Mouse (Mus musculus) midbrain, embryonic 10.5 days (tissue): ENCODE data around the gene Tmem125. TPM values are rescaled to one million over a fixed set of nuclear protein-coding genes. Genes with fewer than 3 reads are reported as not detected.
"Not testable (repeated sequence)": the region's sequence is repeated elsewhere in the genome, so short reads cannot be mapped to it uniquely, and the experiment has no call there.

Experiments used
- DNase-seq: peaks from one replicate; pipeline ENCODE4 v3.0.0-alpha.2; 2017; ENCODE audit warnings: low spot score
- H3K27ac ChIP-seq: fragments of 300-500 bp; sonication (generic); replicated peaks from 2 replicates; pipeline ENCODE4 v1.5.1; 2016; ENCODE audit warnings: mild to moderate bottlenecking
- H3K27me3 ChIP-seq: fragments of 300-500 bp; sonication (generic); 2 replicates; pipeline ENCODE4 v1.6.1; 2016; ENCODE audit warnings: low read depth, mild to moderate bottlenecking; ENCODE audit not compliant: poor library complexity, severe bottlenecking
- H3K36me3 ChIP-seq: fragments of 300-500 bp; sonication (generic); 2 replicates; pipeline ENCODE4 v1.6.1; 2016; ENCODE audit warnings: mild to moderate bottlenecking, moderate library complexity
- H3K4me1 ChIP-seq: fragments of 300-500 bp; sonication (generic); 2 replicates; pipeline ENCODE4 v1.6.1; 2016
- H3K4me3 ChIP-seq: fragments of 300-500 bp; sonication (generic); 2 replicates; pipeline ENCODE4 v1.5.1; 2016; ENCODE audit warnings: mild to moderate bottlenecking, moderate library complexity
- H3K9me3 ChIP-seq: fragments of 300-500 bp; sonication (generic); replicated peaks from 2 replicates; pipeline ENCODE4 v1.6.1; 2016; ENCODE audit warnings: mild to moderate bottlenecking
- WGBS: fragments of 180-500 bp; shearing (Covaris S2); methylation state at CpG from one replicate; pipeline ENCODE4 v1.1.7; 2016; 5-methylcytosine and 5-hydroxymethylcytosine counted together
- polyA plus RNA-seq: library from polyadenylated mRNA; unstranded; fragments of >200 nt; fragmentation: Nextera tagmentation; extraction: Ambion mirVana; gene quantifications from 2 replicates; pipeline ENCODE4 v1.2.1, GENCODE M21; 2016

The Tmem125 gene
- polyA plus RNA-seq, 1 experiment from 2014 or later: 0.28 TPM

DNA sequence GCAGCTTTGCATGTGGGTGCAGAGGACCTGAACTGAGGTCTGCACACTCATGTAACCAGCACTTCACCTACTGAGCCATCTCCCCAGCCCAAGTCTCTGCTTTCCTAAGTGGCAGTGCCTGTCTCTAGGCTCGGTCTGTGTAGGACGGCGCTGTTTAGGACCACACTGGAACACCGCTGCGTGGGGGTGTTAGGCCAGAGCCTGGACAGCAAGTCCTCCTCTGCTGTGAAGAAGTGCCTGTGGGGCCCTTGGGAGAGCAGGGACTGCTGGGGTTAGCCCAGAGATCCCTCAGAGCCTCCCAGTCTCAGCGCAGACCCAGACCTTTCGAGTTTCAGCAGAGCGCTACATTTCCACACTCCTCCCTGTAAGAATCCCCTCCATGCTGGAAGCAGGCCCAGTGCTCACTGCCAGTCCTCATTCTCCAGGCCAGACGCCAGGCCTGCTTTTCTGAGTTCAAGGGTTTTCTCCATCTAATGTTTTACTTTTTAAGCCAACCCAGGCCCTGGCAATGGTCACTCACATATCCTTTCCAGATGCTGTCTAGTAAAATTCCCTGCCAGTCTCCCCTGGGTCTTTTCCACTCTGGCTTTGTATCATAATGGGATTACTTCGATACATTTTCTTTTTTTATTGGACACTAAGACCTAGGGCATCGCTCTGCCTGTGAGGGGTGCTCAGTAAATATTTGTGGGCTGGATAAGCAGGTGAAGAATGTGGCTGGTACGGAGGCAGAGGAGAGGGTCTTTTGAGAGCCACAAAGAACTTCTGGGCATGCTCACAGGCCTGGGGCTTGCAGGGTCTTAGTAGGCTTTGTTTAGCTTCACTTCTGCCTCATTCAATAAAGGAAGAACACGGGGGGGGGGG lies 20.4 kb upstream of the Tmem125 start:
- no peak overlapping the region; the same call in 1 of the 2 replicates for H3K4me3 ChIP-seq
- peaks cover 13% of the 10 kb centered on the region for H3K4me1 ChIP-seq
- 71% methylated on average over 13 of the region's 13 CpGs for WGBS
- no peak for DNase-seq
- H3K36me3 ChIP-seq: no peaks in the 10 kb centered on the region
- H3K27ac ChIP-seq: peak overlapping the region; percentile 50
- H3K9me3 ChIP-seq: 0 out of 2 replicates have a peak, but pooled peaks cover 7% of the 10 kb centered on the region
- peaks cover 10% of the 10 kb centered on the region for H3K27me3 ChIP-seq

GRCm38 (mm10) chr4:118553039-118553649 lies 9.3 kb upstream of the Tmem125 start:
- H3K36me3 ChIP-seq: no peaks in the 10 kb centered on the region
- no peaks in the 10 kb centered on the region for H3K4me1 ChIP-seq
- no peak overlapping the region for H3K27ac ChIP-seq
- no peak overlapping the region for H3K4me3 ChIP-seq
- DNase-seq: no peak
- no peaks in the 10 kb centered on the region for H3K27me3 ChIP-seq
- H3K9me3 ChIP-seq: no peaks in the 10 kb centered on the region
- WGBS: 79% methylated on average over 3 of the region's 3 CpGs

- H3K4me3 ChIP-seq, H3K36me3 ChIP-seq, H3K9me3 ChIP-seq, H3K27me3 ChIP-seq, H3K27ac ChIP-seq: not testable (repeated sequence)
- DNase-seq: peak; percentile 73
- 88% methylated on average over 10 of the region's 10 CpGs for whole genome bisulfite sequencing
- peaks cover 13% of the 10 kb centered on the region for H3K4me1 ChIP-seq
Measured at GRCm38 (mm10) chr4:118548130-118548480, 4.3 kb upstream of the Tmem125 start.

DNA sequence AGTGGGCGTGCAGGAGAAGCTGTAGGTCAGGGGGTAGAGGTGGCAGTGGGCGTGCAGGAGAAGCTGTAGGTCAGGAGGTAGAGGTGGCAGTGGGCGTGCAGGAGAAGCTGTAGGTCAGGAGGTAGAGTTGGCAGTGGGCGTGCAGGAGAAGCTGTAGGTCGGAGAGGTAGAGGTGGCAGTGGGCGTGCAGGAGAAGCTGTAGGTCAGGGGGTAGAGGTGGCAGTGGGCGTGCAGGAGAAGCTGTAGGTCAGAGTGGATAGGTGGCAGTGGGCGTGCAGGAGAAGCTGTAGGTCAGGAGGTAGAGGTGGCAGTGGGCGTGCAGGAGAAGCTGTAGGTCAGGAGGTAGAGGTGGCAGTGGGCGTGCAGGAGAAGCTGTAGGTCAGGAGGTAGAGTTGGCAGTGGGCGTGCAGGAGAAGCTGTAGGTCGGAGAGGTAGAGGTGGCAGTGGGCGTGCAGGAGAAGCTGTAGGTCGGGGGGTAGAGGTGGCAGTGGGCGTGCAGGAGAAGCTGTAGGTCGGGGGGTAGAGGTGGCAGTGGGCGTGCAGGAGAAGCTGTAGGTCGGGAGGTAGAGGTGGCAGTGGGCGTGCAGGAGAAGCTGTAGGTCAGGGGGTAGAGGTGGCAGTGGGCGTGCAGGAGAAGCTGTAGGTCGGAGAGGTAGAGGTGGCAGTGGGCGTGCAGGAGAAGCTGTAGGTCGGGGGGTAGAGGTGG lies 3.7 kb upstream of the Tmem125 start:
- not testable (repeated sequence) for H3K9me3 ChIP-seq, H3K27ac ChIP-seq, DNase-seq, H3K36me3 ChIP-seq, H3K4me3 ChIP-seq
- Histone ChIP-seq H3K4me1 (peaks cover 16% of the 10 kb centered on the region), H3K27me3 (peaks cover 13% of the 10 kb centered on the region)
- WGBS: 88% methylated on average over 23 of the region's 23 CpGs

DNA sequence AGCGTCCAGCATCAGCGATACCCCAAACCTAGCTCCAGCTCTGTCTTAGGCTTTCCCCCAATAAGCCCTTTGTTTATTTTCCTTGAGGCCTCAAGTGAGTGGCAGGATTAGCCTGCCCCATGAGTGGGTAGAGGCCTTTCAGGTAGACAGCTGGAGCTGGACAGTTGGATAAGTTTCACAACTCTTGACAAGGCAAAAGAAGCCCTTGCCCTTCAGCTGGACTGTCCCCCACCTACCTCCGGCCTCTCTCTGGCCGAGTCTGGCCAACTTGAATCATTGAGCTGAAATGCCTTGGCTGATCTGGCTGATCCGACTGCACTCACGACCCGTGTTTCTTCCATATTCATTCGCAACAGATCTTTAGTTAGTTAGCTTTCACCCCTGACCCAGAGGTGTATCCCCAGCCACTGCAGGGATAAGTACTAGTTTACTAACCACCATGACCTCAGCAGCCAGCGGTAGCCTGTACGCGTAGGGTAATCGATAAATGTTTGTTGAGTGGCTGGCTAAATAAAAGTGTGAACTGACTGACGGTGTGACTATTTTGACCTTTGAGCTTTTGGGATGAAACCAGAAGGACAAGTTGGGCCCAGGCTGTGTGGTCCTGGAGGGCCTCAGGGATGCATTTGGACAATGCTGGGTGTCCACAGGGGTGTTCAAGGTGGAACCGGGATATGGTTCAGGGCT lies 740 bp upstream of the Tmem125 start:
- DNase-seq: no peak
- Histone ChIP-seq H3K4me3 (peak overlapping the region; percentile 46; the same call in 1 of the 2 replicates), H3K36me3 (no peaks in the 10 kb centered on the region), H3K27me3 (peaks cover 41% of the 10 kb centered on the region), H3K9me3 (peaks cover 3% of the 10 kb centered on the region; the same call in 1 of the 2 replicates), H3K4me1 (peaks cover 27% of the 10 kb centered on the region), H3K27ac (no peak overlapping the region)
- 75% methylated on average over 14 of the region's 14 CpGs for WGBS

GRCm38 (mm10) chr4:118543158-118543530 lies 700 bp downstream of the Tmem125 start:
- H3K27me3 ChIP-seq: peaks cover 56% of the 10 kb centered on the region
- peaks cover 3% of the 10 kb centered on the region; the same call in 1 of the 2 replicates for H3K9me3 ChIP-seq
- H3K36me3 ChIP-seq: no peaks in the 10 kb centered on the region
- H3K4me3 ChIP-seq: peak overlapping the region; percentile 46
- peaks cover 29% of the 10 kb centered on the region for H3K4me1 ChIP-seq
- H3K27ac ChIP-seq: no peak overlapping the region
- 20% methylated on average over 13 of the region's 13 CpGs for WGBS
- no peak for DNase-seq

GRCm38 (mm10) chr4:118542510-118543157 lies 1.2 kb downstream of the Tmem125 start:
- no peak for DNase-seq
- Histone ChIP-seq H3K4me3 (peak overlapping the region; percentile 46; the same call in 1 of the 2 replicates), H3K27me3 (peaks cover 61% of the 10 kb centered on the region), H3K27ac (no peak overlapping the region), H3K36me3 (no peaks in the 10 kb centered on the region), H3K9me3 (peaks cover 3% of the 10 kb centered on the region; the same call in 1 of the 2 replicates), H3K4me1 (peaks cover 29% of the 10 kb centered on the region)
- WGBS: 60% methylated on average over 9 of the region's 9 CpGs

- H3K4me3 ChIP-seq: no peak overlapping the region
- 12% methylated on average over 10 of the region's 10 CpGs for WGBS
- peaks cover 29% of the 10 kb centered on the region for H3K4me1 ChIP-seq
- H3K27me3 ChIP-seq: peaks cover 72% of the 10 kb centered on the region
- no peaks in the 10 kb centered on the region for H3K9me3 ChIP-seq
- DNase-seq: no peak
- no peak overlapping the region for H3K27ac ChIP-seq
- no peaks in the 10 kb centered on the region for H3K36me3 ChIP-seq
Measured at GRCm38 (mm10) chr4:118539904-118540303, 3.9 kb downstream of the Tmem125 start.

- Histone ChIP-seq H3K27me3 (peaks cover 61% of the 10 kb centered on the region), H3K4me3 (no peak overlapping the region), H3K4me1 (peaks cover 13% of the 10 kb centered on the region), H3K36me3 (no peaks in the 10 kb centered on the region), H3K27ac (no peak overlapping the region), H3K9me3 (no peaks in the 10 kb centered on the region)
- WGBS: 45% methylated on average over 6 of the region's 6 CpGs
- no peak for DNase-seq
Measured at GRCm38 (mm10) chr4:118537801-118538200, 6.0 kb downstream of the Tmem125 start.

GRCm38 (mm10) chr4:118535610-118536009 lies 8.2 kb downstream of the Tmem125 start:
- H3K27ac ChIP-seq: no peak overlapping the region
- no peaks in the 10 kb centered on the region for H3K36me3 ChIP-seq
- no peak overlapping the region for H3K4me3 ChIP-seq
- peaks cover 39% of the 10 kb centered on the region for H3K27me3 ChIP-seq
- WGBS: 84% methylated on average over 6 of the region's 6 CpGs
- peaks cover 24% of the 10 kb centered on the region for H3K4me1 ChIP-seq
- DNase-seq: no peak
- no peaks in the 10 kb centered on the region for H3K9me3 ChIP-seq

- Histone ChIP-seq H3K36me3 (no peaks in the 10 kb centered on the region), H3K4me1 (peaks cover 14% of the 10 kb centered on the region), H3K27me3 (peaks cover 21% of the 10 kb centered on the region), H3K27ac (no peak overlapping the region), H3K4me3 (no peak overlapping the region), H3K9me3 (no peaks in the 10 kb centered on the region)
- DNase-seq: no peak
- 84% methylated on average over 7 of the region's 7 CpGs for WGBS
Measured at GRCm38 (mm10) chr4:118533605-118534004, 10.2 kb downstream of the Tmem125 start.

DNA sequence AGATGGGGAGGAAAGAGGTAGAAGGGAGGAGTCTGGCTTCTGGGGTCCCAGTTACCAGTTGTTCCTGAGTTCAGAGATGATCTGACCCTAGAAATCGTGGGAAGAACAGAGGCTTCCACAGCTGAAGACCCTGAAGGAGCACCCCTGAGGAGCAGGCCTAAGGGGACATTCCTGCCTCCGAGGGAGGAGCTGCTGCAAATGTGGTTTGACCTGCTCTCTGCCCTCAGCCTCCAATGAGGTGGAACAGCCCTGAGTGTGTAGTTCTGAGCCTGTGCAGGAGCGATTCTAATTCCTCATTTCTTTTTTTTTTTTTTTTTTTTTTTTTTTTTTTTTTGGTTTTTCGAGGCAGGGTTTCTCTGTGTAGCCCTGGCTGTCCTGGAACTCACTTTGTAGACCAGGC lies 10.7 kb downstream of the Tmem125 start:
- Histone ChIP-seq H3K27me3 (peaks cover 16% of the 10 kb centered on the region), H3K27ac (no peak overlapping the region), H3K4me3 (no peak overlapping the region), H3K9me3 (no peaks in the 10 kb centered on the region), H3K4me1 (peaks cover 14% of the 10 kb centered on the region), H3K36me3 (no peaks in the 10 kb centered on the region)
- DNase-seq: no peak
- WGBS: 55% methylated on average over 4 of the region's 4 CpGs
